Mouse (Mus musculus): Measurements from ENCODE around the gene Plekha7.

GRCm38 (mm10) chr7:116268113-116268926, 39.9 kb downstream of the Plekha7 start:
- TF ChIP-seq POLR2A (IDR thresholded peaks at IDR 0.05; ENCODE audit: extremely low read depth, insufficient read depth, low read length) (no peak), CTCF (IDR thresholded peaks at IDR 0.05; ENCODE audit: low read depth, low read length) (no peak)
